Mouse (Mus musculus) bone marrow macrophage, adult 2 months (primary cell): Measurements from ENCODE around the gene 4931428F04Rik.

Source experiments
- CTCF ChIP-seq: IDR thresholded peaks from 2 replicates; pipeline ENCODE4 v1.5.1; 2012; ENCODE audit warnings: low read depth, mild to moderate bottlenecking, low read length, moderate library complexity
- POLR2A ChIP-seq: IDR thresholded peaks from 2 replicates; pipeline ENCODE4 v1.6.1; 2012; ENCODE audit warnings: mild to moderate bottlenecking, low read depth, low read length, borderline replicate concordance

GRCm38 (mm10) chr8:105259721-105260320 lies 29.8 kb downstream of the 4931428F04Rik start:
- TF ChIP-seq CTCF: peak; percentile 95
- TF ChIP-seq POLR2A: no peak
